Mouse (Mus musculus) neural tube, embryonic 12.5 days (tissue): ENCODE measurements around the gene Ror2. TPM values are rescaled to one million over a fixed set of nuclear protein-coding genes. Genes with fewer than 3 reads are reported as not detected.
A peak's percentile ranks its signal among the peaks of the same experiment; 100 is the strongest.

Experiments
- ATAC-seq: fragments of 200-750 bp; cut with Nextera tagmentation; 2 replicates; pipeline ENCODE4 v1.8.0; 2017; ENCODE audit warnings: low read depth, mild to moderate bottlenecking, moderate TSS enrichment, moderate library complexity; ENCODE audit not compliant: low FRiP score
- H3K27ac ChIP-seq: fragments of 300-500 bp; sonication (generic); 2 replicates; pipeline ENCODE4 v1.5.1; 2016
- H3K27me3 ChIP-seq: fragments of 300-500 bp; sonication (generic); replicated peaks from 2 replicates; pipeline ENCODE4 v1.6.1; 2016; ENCODE audit warnings: mild to moderate bottlenecking
- H3K36me3 ChIP-seq: fragments of 300-500 bp; sonication (generic); 2 replicates; pipeline ENCODE4 v1.6.1; 2016; ENCODE audit warnings: mild to moderate bottlenecking
- H3K4me1 ChIP-seq: fragments of 300-500 bp; sonication (generic); 2 replicates; pipeline ENCODE4 v1.6.1; 2016
- H3K4me2 ChIP-seq: fragments of 300-500 bp; sonication (generic); replicated peaks from 2 replicates; pipeline ENCODE4 v1.6.1; 2016; ENCODE audit warnings: mild to moderate bottlenecking
- H3K4me3 ChIP-seq: fragments of 300-500 bp; sonication (generic); 2 replicates; pipeline ENCODE4 v1.5.1; 2016
- H3K9ac ChIP-seq: fragments of 300-500 bp; sonication (generic); 2 replicates; pipeline ENCODE4 v1.6.1; 2016; ENCODE audit warnings: mild to moderate bottlenecking
- H3K9me3 ChIP-seq: fragments of 300-500 bp; sonication (generic); 2 replicates; pipeline ENCODE4 v1.6.1; 2016; ENCODE audit warnings: mild to moderate bottlenecking
- WGBS: fragments of 180-500 bp; shearing (Covaris S2); methylation state at CpG from one replicate; pipeline ENCODE4 v1.1.7; 2016; 5-methylcytosine and 5-hydroxymethylcytosine counted together
- polyA plus RNA-seq: library from polyadenylated mRNA; unstranded; fragments of >200 nt; fragmentation: Nextera tagmentation; extraction: Ambion mirVana; gene quantifications from 2 replicates; pipeline ENCODE4 v1.2.1, GENCODE M21; 2016

Ror2 gene
- polyA plus RNA-seq, 1 experiment from 2014 or later: 10.7 TPM

DNA sequence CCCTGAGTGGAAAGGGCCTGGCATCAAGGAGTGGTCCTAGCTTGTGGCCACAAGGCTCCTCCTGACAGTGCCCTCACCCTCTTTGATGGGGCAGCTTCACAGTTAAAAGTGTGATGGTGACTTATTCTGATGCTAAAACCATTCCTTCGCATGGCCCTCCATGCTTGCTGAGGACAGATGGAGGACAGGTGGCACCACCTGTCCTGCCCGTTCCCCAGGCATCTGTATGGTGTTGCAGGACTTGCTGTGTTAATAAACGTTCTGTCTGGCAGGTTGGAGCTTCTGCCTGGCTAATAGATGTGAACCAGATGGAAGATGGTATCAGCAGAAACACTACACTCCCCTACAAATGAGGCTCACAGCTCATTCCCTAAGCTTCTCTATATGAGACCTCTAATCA, 140.4 kb downstream of the Ror2 start:
- Histone ChIP-seq H3K4me3 (no peak overlapping the region), H3K36me3 (no peaks in the 10 kb centered on the region), H3K9ac (no peak overlapping the region), H3K27ac (no peak overlapping the region), H3K27me3 (no peaks in the 10 kb centered on the region), H3K9me3 (no peaks in the 10 kb centered on the region), H3K4me2 (no peak overlapping the region), H3K4me1 (peaks cover 12% of the 10 kb centered on the region)
- no peak for ATAC-seq
- WGBS: 82% methylated on average over 3 of the region's 3 CpGs

DNA sequence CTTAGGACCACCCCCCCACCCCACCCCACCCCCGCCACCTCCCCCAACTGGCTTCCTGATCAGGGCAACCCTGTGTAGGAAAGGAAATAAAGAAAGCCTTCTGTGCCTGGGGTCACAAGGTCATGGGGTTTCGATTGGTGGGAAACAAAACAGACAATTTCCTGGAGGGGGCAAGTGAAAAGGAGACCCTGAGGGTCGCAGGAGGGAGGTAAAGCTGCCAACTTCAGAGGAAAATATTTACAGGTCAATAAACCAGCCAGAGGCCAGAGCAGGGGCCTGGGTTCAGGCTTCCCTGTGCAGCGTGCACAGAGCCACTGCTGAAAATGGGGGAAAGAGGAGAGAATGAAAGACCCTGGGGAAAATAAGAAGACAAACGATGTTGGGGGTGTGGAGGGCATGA, 142.8 kb downstream of the Ror2 start:
- Histone ChIP-seq H3K4me2 (no peak overlapping the region), H3K9me3 (0 out of 2 replicates have a peak, but pooled peaks cover 5% of the 10 kb centered on the region), H3K4me3 (no peak overlapping the region), H3K9ac (no peak overlapping the region), H3K27me3 (no peaks in the 10 kb centered on the region), H3K36me3 (no peaks in the 10 kb centered on the region), H3K4me1 (peaks cover 12% of the 10 kb centered on the region), H3K27ac (no peak overlapping the region)
- no peak for ATAC-seq
- 2% methylated on average over 5 of the region's 5 CpGs for WGBS

DNA sequence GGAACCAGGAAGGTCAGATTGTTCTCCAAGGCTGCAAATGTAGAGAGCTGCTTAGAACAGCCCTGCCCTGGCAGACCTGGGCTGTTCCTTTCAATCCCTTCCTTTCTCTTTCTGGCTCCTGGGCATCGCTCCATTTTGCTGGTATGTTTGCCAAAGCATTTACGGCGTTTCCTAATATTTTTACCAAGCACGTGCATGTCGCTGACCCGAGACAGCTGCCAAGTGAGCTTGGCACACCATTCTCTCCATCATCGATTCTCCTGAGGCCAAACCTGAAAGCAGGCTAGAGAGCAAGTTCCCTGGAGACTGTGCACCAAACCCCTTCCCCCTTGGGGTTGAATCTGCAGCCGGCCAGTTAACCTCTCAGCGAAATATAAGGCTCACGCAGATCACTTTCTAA, 143.7 kb downstream of the Ror2 start:
- H3K27ac ChIP-seq: no peak overlapping the region
- 0 out of 2 replicates have a peak, but pooled peaks cover 5% of the 10 kb centered on the region for H3K9me3 ChIP-seq
- ATAC-seq: no peak
- no peak overlapping the region for H3K4me2 ChIP-seq
- H3K4me3 ChIP-seq: no peak overlapping the region
- no peaks in the 10 kb centered on the region for H3K27me3 ChIP-seq
- WGBS: 81% methylated on average over 10 of the region's 10 CpGs
- no peak overlapping the region for H3K9ac ChIP-seq
- H3K36me3 ChIP-seq: no peaks in the 10 kb centered on the region
- H3K4me1 ChIP-seq: peaks cover 12% of the 10 kb centered on the region

DNA sequence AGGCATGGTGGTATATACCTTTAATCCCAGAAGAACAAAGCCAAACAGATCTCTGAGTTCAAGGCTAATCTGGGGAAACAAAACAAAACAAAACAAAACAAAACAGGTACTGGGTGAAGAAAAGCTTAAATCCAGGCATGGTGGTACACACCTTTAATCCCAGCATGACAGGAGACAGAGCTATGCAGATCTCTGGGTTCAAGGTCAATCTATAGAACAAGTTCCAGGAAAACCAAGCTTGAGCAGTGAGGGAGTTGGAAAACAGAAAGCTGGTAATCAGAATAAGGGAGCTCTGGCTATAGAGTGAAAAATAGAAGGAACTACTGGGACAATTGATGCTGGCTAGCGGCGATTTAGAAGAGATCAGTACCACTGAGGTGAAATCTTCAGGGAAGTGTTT, 145.6 kb downstream of the Ror2 start:
- H3K4me3 ChIP-seq: no peak overlapping the region
- 89% methylated on average over 2 of the region's 2 CpGs for WGBS
- no peak for ATAC-seq

DNA sequence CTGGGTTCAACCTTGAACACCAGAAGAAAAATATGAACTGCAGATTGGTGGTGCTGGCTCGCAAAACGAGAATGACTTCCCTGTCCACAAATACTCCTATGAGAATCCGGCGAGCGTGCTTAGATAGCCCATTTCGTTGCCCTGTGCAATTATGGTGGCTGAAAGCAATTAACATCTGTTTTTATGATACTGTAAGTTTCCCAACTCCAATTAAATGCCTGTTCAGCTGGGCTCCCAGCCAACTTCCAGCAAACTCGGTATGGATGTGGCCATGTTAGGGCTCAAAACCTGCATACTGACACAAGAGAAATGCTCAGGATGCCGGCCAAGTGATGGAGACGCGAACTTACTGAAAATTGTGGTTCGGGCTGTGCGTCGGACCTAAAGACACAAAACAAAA, 155.4 kb downstream of the Ror2 start:
- no peaks in the 10 kb centered on the region for H3K9me3 ChIP-seq
- ATAC-seq: no peak
- H3K27me3 ChIP-seq: no peaks in the 10 kb centered on the region
- H3K36me3 ChIP-seq: no peaks in the 10 kb centered on the region
- no peak overlapping the region for H3K27ac ChIP-seq
- WGBS: 90% methylated on average over 13 of the region's 13 CpGs
- H3K4me1 ChIP-seq: no peaks in the 10 kb centered on the region
- H3K9ac ChIP-seq: no peak overlapping the region
- no peak overlapping the region for H3K4me3 ChIP-seq
- H3K4me2 ChIP-seq: no peak overlapping the region

More for the DNA sequence above, 145.6 kb downstream of the Ror2 start:
- Histone ChIP-seq H3K4me2 (no peak overlapping the region), H3K4me1 (peaks cover 12% of the 10 kb centered on the region), H3K27me3 (no peaks in the 10 kb centered on the region), H3K27ac (no peak overlapping the region), H3K36me3 (no peaks in the 10 kb centered on the region), H3K9me3 (0 out of 2 replicates have a peak, but pooled peaks cover 5% of the 10 kb centered on the region), H3K9ac (no peak overlapping the region)

DNA sequence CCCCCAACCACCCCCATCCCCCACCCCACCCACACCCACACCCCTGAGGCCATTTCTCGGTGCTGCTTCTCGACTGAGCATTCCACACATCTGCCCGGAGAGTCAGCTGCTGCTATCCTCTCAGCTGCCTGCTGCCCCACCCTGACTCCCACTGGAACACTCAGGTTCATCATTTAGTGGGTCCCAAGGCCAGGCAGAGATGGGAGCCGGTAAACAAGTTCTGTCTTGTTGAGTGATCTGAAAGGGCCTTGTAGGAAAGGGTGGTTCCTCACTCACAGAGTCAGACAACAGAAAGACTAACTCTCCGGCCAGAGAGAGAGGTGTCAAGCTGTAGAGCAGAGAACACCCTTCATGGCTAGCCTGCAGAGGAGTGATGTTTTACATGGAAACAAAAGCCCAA, 155.9 kb downstream of the Ror2 start:
- H3K9ac ChIP-seq: no peak overlapping the region
- H3K27ac ChIP-seq: no peak overlapping the region
- no peaks in the 10 kb centered on the region for H3K27me3 ChIP-seq
- no peak for ATAC-seq
- H3K36me3 ChIP-seq: no peaks in the 10 kb centered on the region
- WGBS: 70% methylated on average over 5 of the region's 5 CpGs
- H3K9me3 ChIP-seq: no peaks in the 10 kb centered on the region
- H3K4me1 ChIP-seq: no peaks in the 10 kb centered on the region
- no peak overlapping the region for H3K4me2 ChIP-seq
- H3K4me3 ChIP-seq: no peak overlapping the region

DNA sequence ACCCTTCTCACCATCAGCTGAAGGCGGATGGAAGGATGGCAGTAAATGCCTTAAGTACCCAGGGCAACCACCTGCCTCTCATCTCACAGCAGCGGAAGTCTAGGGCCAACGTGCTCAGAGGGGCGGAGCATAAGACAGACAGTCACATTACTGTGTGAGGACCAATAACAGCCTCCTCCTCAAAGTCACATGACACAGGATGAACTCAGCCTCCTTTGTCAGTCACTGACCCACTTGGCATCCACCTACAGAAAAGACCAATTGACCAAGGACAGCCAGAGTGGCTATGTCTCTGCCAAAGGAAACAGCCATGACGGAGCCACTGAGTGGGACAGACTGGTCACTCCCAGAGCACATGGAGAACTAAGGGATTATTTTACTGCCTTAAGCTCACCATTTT, 160.3 kb downstream of the Ror2 start:
- no peaks in the 10 kb centered on the region for H3K9me3 ChIP-seq
- WGBS: 76% methylated on average over 5 of the region's 5 CpGs
- no peak overlapping the region for H3K4me3 ChIP-seq
- no peak overlapping the region for H3K27ac ChIP-seq
- ATAC-seq: no peak
- H3K36me3 ChIP-seq: no peaks in the 10 kb centered on the region
- H3K4me1 ChIP-seq: peaks cover 8% of the 10 kb centered on the region
- no peak overlapping the region for H3K9ac ChIP-seq
- no peak overlapping the region for H3K4me2 ChIP-seq
- no peaks in the 10 kb centered on the region for H3K27me3 ChIP-seq

DNA sequence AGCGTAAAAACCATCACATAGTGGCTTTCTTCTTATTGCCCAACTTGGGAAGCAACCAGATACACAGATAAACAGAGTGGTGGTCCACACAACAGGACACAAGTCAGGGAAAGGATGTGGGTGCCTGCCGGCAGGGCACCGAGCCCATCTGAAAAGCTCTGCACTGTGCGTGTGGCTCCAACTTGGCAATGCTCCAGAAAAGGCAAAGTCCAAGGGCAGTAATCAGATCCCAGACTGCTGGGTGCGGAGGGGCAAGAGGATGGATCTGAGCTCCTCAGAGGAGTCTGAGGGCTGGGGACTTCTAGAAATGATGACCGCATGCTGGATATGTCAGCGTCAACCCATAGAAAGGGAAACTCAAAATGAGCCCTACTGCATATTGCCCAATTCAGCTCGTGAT, 163.8 kb downstream of the Ror2 start:
- no peak overlapping the region for H3K4me3 ChIP-seq
- H3K36me3 ChIP-seq: peaks cover 4% of the 10 kb centered on the region; the same call in 1 of the 2 replicates
- H3K27me3 ChIP-seq: no peaks in the 10 kb centered on the region
- peaks cover 10% of the 10 kb centered on the region for H3K4me1 ChIP-seq
- no peak overlapping the region for H3K4me2 ChIP-seq
- no peak overlapping the region for H3K9ac ChIP-seq
- no peak overlapping the region for H3K27ac ChIP-seq
- no peak for ATAC-seq
- 81% methylated on average over 8 of the region's 8 CpGs for WGBS
- H3K9me3 ChIP-seq: no peaks in the 10 kb centered on the region

DNA sequence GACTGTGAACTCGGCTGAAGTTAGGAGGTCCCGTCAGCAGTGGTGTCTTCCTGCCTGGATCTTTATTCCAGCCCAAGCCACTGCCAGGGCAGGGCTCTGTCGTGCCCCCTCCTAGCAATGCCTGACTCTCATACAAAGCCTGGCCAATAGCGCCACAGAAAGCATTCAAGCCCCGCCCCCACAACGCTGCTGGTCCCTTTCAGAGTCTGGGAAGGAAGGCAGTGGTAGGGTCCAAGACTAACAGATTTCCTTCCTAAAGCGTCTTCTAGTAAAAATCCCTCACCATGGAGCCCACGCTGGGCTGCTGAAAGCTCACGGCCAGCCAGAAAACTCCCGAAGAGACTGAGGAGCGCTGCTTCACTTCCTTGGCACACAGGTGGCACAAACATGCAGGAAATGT, 165.0 kb downstream of the Ror2 start:
- Histone ChIP-seq H3K9ac (no peak overlapping the region), H3K4me3 (no peak overlapping the region), H3K4me1 (peaks cover 10% of the 10 kb centered on the region), H3K36me3 (peaks cover 4% of the 10 kb centered on the region; the same call in 1 of the 2 replicates), H3K9me3 (no peaks in the 10 kb centered on the region), H3K27ac (no peak overlapping the region), H3K4me2 (peak overlapping the region; percentile 5; the same call in 1 of the 2 replicates), H3K27me3 (no peaks in the 10 kb centered on the region)
- no peak for ATAC-seq
- WGBS: 31% methylated on average over 11 of the region's 11 CpGs

DNA sequence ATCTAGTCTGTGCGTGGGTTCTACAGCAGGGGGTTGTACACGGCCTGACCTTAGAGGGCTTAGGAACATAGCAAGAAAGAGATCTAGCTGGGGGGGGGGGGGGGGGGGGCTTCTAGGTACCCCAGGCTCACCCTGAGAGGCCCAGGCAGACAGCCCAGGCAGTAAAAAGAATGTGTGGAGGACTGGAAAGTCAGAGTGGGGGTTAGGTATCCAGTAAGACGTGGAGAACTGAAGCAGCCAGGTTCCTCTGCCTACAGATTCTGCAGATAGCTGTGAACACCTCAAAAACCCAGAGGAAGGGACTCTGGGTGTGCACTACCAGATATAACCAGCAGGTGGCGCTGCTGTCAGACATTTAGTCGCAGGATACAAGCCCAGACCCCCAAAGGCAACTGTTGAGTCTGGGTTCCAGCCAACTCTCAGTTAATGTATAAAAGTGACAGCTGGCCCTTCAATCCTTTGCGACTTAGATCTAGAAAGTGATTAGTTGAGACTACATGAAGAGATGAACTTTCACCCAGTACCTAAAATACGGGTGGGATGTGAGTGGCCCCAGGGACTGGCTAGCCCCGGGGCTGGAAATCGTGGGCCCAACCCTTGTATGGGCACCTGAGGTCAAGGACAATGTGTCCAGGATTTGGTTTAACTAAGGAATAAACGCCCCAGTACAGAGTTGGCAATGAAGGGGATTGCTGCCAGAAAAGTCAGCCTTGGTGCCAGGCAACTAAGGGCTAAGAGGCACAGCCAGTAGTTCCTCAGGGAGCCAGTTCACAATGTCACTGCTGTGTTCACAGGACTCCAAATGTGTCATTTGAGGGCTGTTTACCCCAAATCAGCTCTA, 166.1 kb downstream of the Ror2 start:
- Histone ChIP-seq H3K36me3 (peaks cover 4% of the 10 kb centered on the region; the same call in 1 of the 2 replicates), H3K4me3 (no peak overlapping the region), H3K4me1 (peaks cover 10% of the 10 kb centered on the region), H3K27me3 (no peaks in the 10 kb centered on the region), H3K9me3 (no peaks in the 10 kb centered on the region), H3K27ac (no peak overlapping the region), H3K9ac (no peak overlapping the region), H3K4me2 (no peak overlapping the region)
- peak; percentile 64; the same call in 1 of the 2 replicates for ATAC-seq
- WGBS: 35% methylated on average over 10 of the region's 10 CpGs

DNA sequence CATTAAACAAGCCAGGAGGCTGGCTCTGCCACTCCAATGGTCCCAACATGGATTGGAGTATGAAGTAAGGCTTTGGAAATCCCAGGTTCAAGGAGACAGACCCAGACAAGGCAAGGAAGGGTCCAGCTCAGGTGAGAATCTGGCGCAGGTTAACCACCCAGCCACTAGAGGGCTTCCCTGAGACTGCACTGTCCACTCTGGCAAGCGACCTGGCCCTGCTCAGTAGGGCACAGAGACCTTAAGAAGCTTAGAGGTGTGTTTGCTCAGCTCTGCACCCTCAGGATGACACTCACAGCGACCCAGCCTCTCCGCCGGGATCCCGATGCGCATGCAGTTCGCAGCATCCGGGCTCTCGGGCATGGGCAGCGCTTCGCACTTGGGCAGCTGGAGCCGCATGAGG, 167.5 kb downstream of the Ror2 start:
- no peak overlapping the region for H3K4me2 ChIP-seq
- H3K4me3 ChIP-seq: no peak overlapping the region
- H3K27ac ChIP-seq: no peak overlapping the region
- peaks cover 4% of the 10 kb centered on the region; the same call in 1 of the 2 replicates for H3K36me3 ChIP-seq
- 87% methylated on average over 13 of the region's 13 CpGs for WGBS
- H3K4me1 ChIP-seq: peaks cover 10% of the 10 kb centered on the region
- ATAC-seq: no peak
- H3K9ac ChIP-seq: no peak overlapping the region
- H3K27me3 ChIP-seq: no peaks in the 10 kb centered on the region
- no peaks in the 10 kb centered on the region for H3K9me3 ChIP-seq

DNA sequence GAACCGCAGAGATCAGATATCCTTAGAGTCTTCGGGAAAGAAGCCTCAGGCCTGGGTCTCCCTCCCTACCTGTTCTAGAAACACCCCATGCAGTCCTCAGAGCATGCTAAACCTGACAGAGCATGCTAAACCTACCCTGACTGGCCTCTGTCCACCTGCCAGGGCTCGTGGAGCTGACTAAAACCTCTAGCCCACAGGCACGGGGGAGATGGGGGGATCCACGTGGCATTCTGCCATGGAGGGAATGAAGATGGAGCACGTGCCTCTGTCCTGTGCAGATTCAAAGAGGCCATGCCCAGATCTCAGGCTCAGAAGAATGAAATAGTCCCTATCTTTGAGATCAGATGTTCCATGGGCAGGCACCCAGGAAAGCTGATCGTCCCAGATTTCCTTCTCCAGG, 168.0 kb downstream of the Ror2 start:
- no peak for ATAC-seq
- peaks cover 4% of the 10 kb centered on the region; the same call in 1 of the 2 replicates for H3K36me3 ChIP-seq
- peaks cover 10% of the 10 kb centered on the region for H3K4me1 ChIP-seq
- no peak overlapping the region for H3K4me2 ChIP-seq
- no peaks in the 10 kb centered on the region for H3K9me3 ChIP-seq
- no peak overlapping the region for H3K9ac ChIP-seq
- H3K27me3 ChIP-seq: no peaks in the 10 kb centered on the region
- WGBS: 92% methylated on average over 7 of the region's 7 CpGs
- H3K4me3 ChIP-seq: no peak overlapping the region
- no peak overlapping the region for H3K27ac ChIP-seq

DNA sequence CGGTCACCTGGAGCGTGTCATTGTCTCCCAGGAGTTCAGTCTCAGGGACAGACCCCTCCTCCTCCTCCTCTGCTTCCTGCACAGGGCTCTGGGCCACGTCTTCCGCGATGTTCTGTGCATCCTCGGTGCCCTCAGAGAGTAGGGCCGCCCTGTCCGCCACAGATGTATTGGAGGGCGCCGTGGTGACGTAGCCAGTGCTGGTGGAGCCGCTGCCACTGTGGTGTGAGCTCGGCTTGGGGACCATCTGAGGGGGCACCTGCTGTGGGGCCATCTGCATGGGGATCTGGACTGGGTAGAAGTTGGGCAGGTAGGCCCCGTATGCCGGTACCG, 175.7 kb downstream of the Ror2 start:
- 90% methylated on average over 16 of the region's 16 CpGs for WGBS
- Histone ChIP-seq H3K4me2 (no peak overlapping the region), H3K27me3 (no peaks in the 10 kb centered on the region), H3K4me3 (no peak overlapping the region), H3K4me1 (peaks cover 5% of the 10 kb centered on the region; the same call in 1 of the 2 replicates), H3K36me3 (peaks cover 6% of the 10 kb centered on the region; the same call in 1 of the 2 replicates), H3K9ac (0 out of 2 replicates have a peak overlapping the region, but pooled peaks have one; percentile 30), H3K9me3 (no peaks in the 10 kb centered on the region), H3K27ac (no peak overlapping the region)
- ATAC-seq: peak; percentile 46
